Mouse (Mus musculus): ENCODE measurements around the gene Ece1. TPM values are rescaled to one million over a fixed set of nuclear protein-coding genes. Genes with fewer than 3 reads are reported as not detected.

Ece1 gene
- polyA plus RNA-seq, 2 experiments, result 42.4 to 45.7 TPM

GRCm38 (mm10) chr4:137925176-137925575, 63.1 kb downstream of the Ece1 start:
- no peak overlapping the region for H3K9ac ChIP-seq (ENCODE audit: low read depth, low read length, severe bottlenecking)
- H3K36me3 ChIP-seq (ENCODE audit: control insufficient read depth, insufficient read depth, low read length), result peaks cover 40% of the 10 kb centered on the region
- ATAC-seq (ENCODE audit: low FRiP score, low read depth) (no peak), DNase-seq (ENCODE audit: low spot score) (no peak)
- no peaks in the 10 kb centered on the region for H3K27me3 ChIP-seq (ENCODE audit: control insufficient read depth, insufficient read depth, low read length)
- H3K27ac ChIP-seq (replicated peaks; ENCODE audit: low read depth, low read length), result 0 out of 2 replicates have a peak overlapping the region, but pooled peaks have one; percentile 35
- no peak overlapping the region for H3K4me3 ChIP-seq (replicated peaks; ENCODE audit: low read length)
- no peak overlapping the region for H3K4me2 ChIP-seq (replicated peaks; ENCODE audit: low read depth, low read length, severe bottlenecking)
- peaks cover 27% of the 10 kb centered on the region for H3K4me1 ChIP-seq (ENCODE audit: control insufficient read depth, insufficient read depth, low read length)
- 69% methylated on average over 4 of the region's 4 CpGs for WGBS
- no peaks in the 10 kb centered on the region for H3K9me3 ChIP-seq (ENCODE audit: control insufficient read depth, low read length)
- TF ChIP-seq POLR2A (IDR thresholded peaks at IDR 0.05; ENCODE audit: borderline replicate concordance, extremely low read depth, insufficient read depth, insufficient read length), result no peak

GRCm38 (mm10) chr4:137926161-137926560, 64.1 kb downstream of the Ece1 start:
- H3K36me3 ChIP-seq (ENCODE audit: control insufficient read depth, insufficient read depth, low read length), result peaks cover 40% of the 10 kb centered on the region
- H3K4me3 ChIP-seq (replicated peaks; ENCODE audit: low read length), result no peak overlapping the region
- peaks cover 27% of the 10 kb centered on the region for H3K4me1 ChIP-seq (ENCODE audit: control insufficient read depth, insufficient read depth, low read length)
- no peak overlapping the region for H3K27ac ChIP-seq (replicated peaks; ENCODE audit: low read depth, low read length)
- no peak overlapping the region for H3K4me2 ChIP-seq (replicated peaks; ENCODE audit: low read depth, low read length, severe bottlenecking)
- no peak for DNase-seq (ENCODE audit: low spot score)
- no peaks in the 10 kb centered on the region for H3K9me3 ChIP-seq (ENCODE audit: control insufficient read depth, low read length)
- no peak for ATAC-seq (ENCODE audit: low FRiP score, low read depth)
- TF ChIP-seq POLR2A (IDR thresholded peaks at IDR 0.05; ENCODE audit: borderline replicate concordance, extremely low read depth, insufficient read depth, insufficient read length), result no peak
- H3K27me3 ChIP-seq (ENCODE audit: control insufficient read depth, insufficient read depth, low read length), result no peaks in the 10 kb centered on the region
- H3K9ac ChIP-seq (ENCODE audit: low read depth, low read length, severe bottlenecking), result no peak overlapping the region
- 88% methylated on average over 14 of the region's 14 CpGs for WGBS

- Histone ChIP-seq H3K27ac (replicated peaks; ENCODE audit: low read depth, low read length) (no peak overlapping the region), H3K9me3 (ENCODE audit: control insufficient read depth, low read length) (no peaks in the 10 kb centered on the region), H3K9ac (ENCODE audit: low read depth, low read length, severe bottlenecking) (no peak overlapping the region), H3K4me2 (replicated peaks; ENCODE audit: low read depth, low read length, severe bottlenecking) (no peak overlapping the region), H3K27me3 (ENCODE audit: control insufficient read depth, insufficient read depth, low read length) (no peaks in the 10 kb centered on the region), H3K4me3 (replicated peaks; ENCODE audit: low read length) (no peak overlapping the region), H3K4me1 (ENCODE audit: control insufficient read depth, insufficient read depth, low read length) (peaks cover 34% of the 10 kb centered on the region), H3K36me3 (ENCODE audit: control insufficient read depth, insufficient read depth, low read length) (peaks cover 40% of the 10 kb centered on the region)
- TF ChIP-seq POLR2A (IDR thresholded peaks at IDR 0.05; ENCODE audit: borderline replicate concordance, extremely low read depth, insufficient read depth, insufficient read length), result no peak
- WGBS, result 75% methylated on average over 7 of the region's 7 CpGs
- ATAC-seq (ENCODE audit: low FRiP score, low read depth) (no peak), DNase-seq (ENCODE audit: low spot score) (no peak)
These were observed 65.1 kb downstream of the Ece1 start for GRCm38 (mm10) chr4:137927136-137927535.

GRCm38 (mm10) chr4:137927741-137928535, 65.9 kb downstream of the Ece1 start:
- Histone ChIP-seq H3K27me3 (ENCODE audit: control insufficient read depth, insufficient read depth, low read length) (no peaks in the 10 kb centered on the region), H3K9ac (ENCODE audit: low read depth, low read length, severe bottlenecking) (0 out of 2 replicates have a peak overlapping the region, but pooled peaks have one; percentile 16), H3K4me2 (replicated peaks; ENCODE audit: low read depth, low read length, severe bottlenecking) (no peak overlapping the region), H3K36me3 (ENCODE audit: control insufficient read depth, insufficient read depth, low read length) (peaks cover 40% of the 10 kb centered on the region), H3K4me3 (replicated peaks; ENCODE audit: low read length) (no peak overlapping the region), H3K4me1 (ENCODE audit: control insufficient read depth, insufficient read depth, low read length) (peaks cover 39% of the 10 kb centered on the region), H3K9me3 (ENCODE audit: control insufficient read depth, low read length) (no peaks in the 10 kb centered on the region), H3K27ac (replicated peaks; ENCODE audit: low read depth, low read length) (no peak overlapping the region)
- WGBS, result 85% methylated on average over 12 of the region's 12 CpGs
- ATAC-seq (ENCODE audit: low FRiP score, low read depth), result no peak
- DNase-seq (ENCODE audit: low spot score), result no peak
- TF ChIP-seq POLR2A (IDR thresholded peaks at IDR 0.05; ENCODE audit: borderline replicate concordance, extremely low read depth, insufficient read depth, insufficient read length), result no peak

- H3K27me3 ChIP-seq (ENCODE audit: control insufficient read depth, insufficient read depth, low read length), result no peaks in the 10 kb centered on the region
- 77% methylated on average over 1 of the region's 1 CpGs for WGBS
- H3K4me2 ChIP-seq (replicated peaks; ENCODE audit: low read depth, low read length, severe bottlenecking), result no peak overlapping the region
- no peak overlapping the region for H3K27ac ChIP-seq (replicated peaks; ENCODE audit: low read depth, low read length)
- ATAC-seq (ENCODE audit: low FRiP score, low read depth), result no peak
- H3K4me1 ChIP-seq (ENCODE audit: control insufficient read depth, insufficient read depth, low read length), result peaks cover 39% of the 10 kb centered on the region
- H3K9me3 ChIP-seq (ENCODE audit: control insufficient read depth, low read length), result no peaks in the 10 kb centered on the region
- H3K9ac ChIP-seq (ENCODE audit: low read depth, low read length, severe bottlenecking), result no peak overlapping the region
- no peak for TF ChIP-seq POLR2A (IDR thresholded peaks at IDR 0.05; ENCODE audit: borderline replicate concordance, extremely low read depth, insufficient read depth, insufficient read length)
- H3K36me3 ChIP-seq (ENCODE audit: control insufficient read depth, insufficient read depth, low read length), result peaks cover 38% of the 10 kb centered on the region
- no peak overlapping the region for H3K4me3 ChIP-seq (replicated peaks; ENCODE audit: low read length)
- no peak for DNase-seq (ENCODE audit: low spot score)
These were observed 66.8 kb downstream of the Ece1 start for GRCm38 (mm10) chr4:137928813-137929212.
